Mouse (Mus musculus) liver, postnatal 0 days (tissue): ENCODE measurements at regions not wholly inside any gene's neighbourhood (a gene's known extent, or its start where the extent isn't known, plus 50 kb on each side); places are given as distances from the start of the nearest gene placed in this dataset.

Experiments used
- CTCF ChIP-seq: sonication (generic); IDR thresholded peaks from 2 replicates; pipeline ENCODE4 v1.5.1; 2016; ENCODE audit warnings: antibody characterized with exemption, low read depth
- EP300 ChIP-seq: IDR thresholded peaks from 2 replicates; pipeline ENCODE4 v1.6.1; 2016; ENCODE audit warnings: antibody characterized with exemption, low read depth, mild to moderate bottlenecking

- TF ChIP-seq CTCF (no peak), EP300 (no peak)
These were observed 161.7 kb downstream of the Gm10260 start for GRCm38 (mm10) chr13:97598507-97599431.
